Mouse (Mus musculus): ENCODE measurements around the gene Tmem91.

- TF ChIP-seq CTCF (conservative IDR thresholded peaks at IDR 0.05; ENCODE audit: low read length) = peak; percentile 94
- TF ChIP-seq NANOG (IDR thresholded peaks at IDR 0.05; ENCODE audit: borderline replicate concordance, low read length) = no peak
These were observed 45.0 kb upstream of the Tmem91 start for GRCm38 (mm10) chr7:25719761-25720610.
